Mouse (Mus musculus) urinary bladder, adult 18-20 months (tissue): ENCODE measurements around the gene Kif27.
"Not testable (repeated sequence)": the region's sequence is repeated elsewhere in the genome, so short reads cannot be mapped to it uniquely, and the experiment has no call there.

ENCODE experiments used
- DNase-seq, 2 experiments: peaks; one replicate each; pipeline ENCODE4 v3.0.0; 2022; ENCODE audit warnings: low spot score in 2 of 2, mixed read lengths in 2 of 2

Kif27 gene

DNA sequence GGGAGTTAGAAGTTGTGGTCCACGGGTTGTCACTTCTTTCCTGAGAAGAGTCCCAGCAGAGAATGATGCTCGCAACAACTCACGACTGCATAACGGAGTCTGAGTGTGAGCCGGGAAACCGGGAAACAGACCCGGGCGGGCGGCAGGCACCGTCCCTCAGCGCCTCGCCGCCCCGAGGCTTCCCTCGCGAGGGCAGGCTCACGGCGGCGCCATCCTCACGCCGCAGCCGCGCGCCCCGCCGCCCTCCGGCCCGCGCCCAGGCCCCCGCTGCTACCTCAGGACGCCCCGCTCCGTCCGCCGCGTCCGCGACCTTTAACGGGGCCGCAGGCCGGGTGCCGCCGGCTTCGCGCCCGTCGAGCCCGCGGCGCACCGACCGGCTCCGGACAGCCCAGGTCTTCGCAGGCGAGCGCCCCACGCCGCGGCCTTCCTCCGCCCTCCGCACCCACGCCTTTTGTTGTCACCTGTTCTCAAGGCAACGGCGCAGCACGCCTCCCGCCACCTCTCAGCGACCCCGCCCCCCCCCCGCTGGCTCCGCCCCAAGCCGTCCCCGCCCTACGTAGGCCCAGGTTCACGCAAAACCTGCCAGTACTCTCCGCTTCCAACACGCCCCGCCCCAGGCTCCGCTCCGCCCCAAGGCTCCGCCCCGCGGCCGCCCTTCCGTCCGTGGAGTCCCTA lies at the start of gene Kif27:
Gene Kif27 (minus strand): TSS at position 494 of the 675 bp plus-strand sequence.
- peak; percentile 72 to 78 for DNase-seq

DNA sequence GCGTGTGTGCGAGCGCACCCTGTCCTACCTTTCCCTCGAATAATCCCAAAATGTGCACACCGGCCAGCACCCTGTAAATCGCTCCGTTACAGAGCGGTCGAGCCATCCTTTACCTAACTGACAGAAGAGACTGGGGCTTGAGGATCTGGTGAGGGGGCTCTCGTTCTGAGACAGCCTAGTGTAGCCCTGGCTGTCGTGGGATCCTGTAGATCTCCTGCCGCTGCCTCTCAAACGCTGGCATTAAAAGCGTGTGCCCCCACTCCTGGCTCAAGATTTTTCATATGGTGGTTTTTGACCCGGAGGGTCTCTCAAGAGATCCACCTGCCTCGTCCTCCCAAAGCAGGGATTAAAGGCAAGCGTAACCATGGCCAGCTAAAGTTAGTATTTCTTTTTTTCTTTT lies 44.3 kb upstream of the Kif27 start, which contains the start of gene Hnrnpk:
Gene Hnrnpk (minus strand): TSS at position 101 of the 400 bp plus-strand sequence.
- not testable (repeated sequence) for DNase-seq

DNA sequence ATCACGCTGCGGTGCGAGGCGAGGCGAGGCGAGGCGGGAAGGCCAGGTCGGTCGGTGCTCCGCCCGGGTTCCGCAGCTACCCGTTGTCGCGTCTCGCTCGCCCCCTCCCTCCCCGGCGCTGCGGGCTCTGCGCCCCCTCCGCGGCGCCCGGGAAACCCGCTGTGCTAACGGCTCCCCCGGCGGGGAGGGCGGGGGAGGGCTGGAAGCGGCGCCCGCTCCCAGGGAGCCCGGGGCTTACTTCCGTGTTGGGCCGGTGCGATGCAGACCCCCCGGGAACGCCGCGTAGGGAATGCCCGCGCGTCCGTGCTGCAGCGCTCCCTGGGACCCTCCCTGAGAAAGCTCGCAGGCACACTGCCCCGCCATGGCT lies 43.8 kb upstream of the Kif27 start:
- DNase-seq: no peak

DNA sequence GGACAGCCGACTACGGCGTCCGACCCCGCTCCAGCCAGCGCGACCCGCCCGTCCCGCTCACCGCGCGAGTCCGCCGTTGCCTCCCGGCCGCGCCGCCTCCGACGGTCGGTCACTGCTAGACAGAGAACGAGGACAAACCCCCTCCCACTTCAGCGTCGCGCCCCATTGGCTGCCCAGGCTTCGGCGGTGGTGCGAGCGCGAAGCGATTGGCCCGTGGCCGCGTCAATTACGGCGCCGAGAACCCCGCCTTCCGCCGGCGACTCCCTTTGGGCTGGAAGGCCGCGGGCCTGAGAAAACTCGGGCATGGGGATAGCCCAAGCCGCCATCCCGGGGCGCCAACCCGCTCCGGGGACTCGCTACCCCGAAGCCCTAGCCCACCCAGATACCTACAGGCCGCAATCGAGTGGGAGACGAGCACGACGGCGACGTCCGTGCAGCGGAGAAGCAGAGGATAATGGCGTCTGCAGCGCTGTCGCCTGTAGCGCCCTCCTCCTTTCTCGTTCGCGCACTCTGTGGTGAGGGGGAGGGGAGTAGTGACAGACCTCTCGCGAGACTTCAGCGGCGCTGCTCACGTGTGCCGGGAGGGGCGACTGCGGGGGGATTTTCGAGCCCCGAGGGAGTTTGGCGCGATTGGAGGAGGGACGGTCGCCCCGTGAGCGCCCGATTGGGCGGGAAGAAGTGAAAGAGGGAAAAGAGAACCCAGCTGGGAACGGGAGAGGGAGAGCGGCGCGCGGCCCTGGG lies 43.3 kb upstream of the Kif27 start, which contains the start of gene Rmi1:
Gene Rmi1 (plus strand): TSS at position 246 of the 741 bp plus-strand sequence.
- peak; percentile 95 to 99 for DNase-seq

DNA sequence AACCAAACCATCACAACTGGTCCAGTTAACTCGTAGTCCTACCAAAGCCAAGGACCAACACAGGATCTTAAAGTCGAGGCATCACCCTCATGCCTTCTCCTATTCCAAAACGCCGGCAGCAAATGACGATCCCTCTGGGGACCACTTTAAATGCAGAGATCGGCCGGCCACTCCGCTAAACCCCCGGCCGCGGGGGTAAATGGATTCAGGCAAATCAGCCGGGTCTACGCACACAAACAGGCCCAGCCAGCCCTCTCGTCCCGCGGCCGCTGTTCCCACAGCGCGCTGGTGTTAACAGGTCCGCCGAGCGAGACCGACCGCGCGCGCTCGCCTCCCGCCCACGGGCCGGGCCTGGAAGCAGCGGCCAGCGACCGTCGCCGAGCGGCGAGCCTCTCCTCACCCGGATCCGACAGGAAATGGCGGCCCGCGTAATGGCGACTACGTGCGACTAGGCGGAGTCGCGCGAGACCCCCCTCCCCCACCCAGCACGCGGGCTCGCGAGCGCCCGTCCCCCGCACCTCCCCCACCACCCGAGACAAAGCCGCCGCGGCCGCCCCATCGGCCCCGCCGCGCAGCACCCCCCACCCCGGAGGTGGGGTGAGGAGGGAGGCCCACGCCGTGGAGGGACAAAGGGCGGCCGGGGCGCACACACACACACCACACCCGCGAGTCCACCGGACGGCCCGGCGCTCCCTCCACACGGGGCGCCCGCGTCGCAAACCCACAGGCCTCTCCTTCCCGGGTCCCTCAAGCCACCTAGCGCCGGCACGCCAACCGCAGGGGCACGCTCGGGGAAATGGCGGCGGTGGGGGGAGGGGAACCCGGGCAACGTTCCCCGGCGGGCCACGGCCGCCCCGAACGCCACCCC lies 42.4 kb upstream of the Kif27 start:
- peak in 1 of 2 experiments; percentile 55 for DNase-seq

DNA sequence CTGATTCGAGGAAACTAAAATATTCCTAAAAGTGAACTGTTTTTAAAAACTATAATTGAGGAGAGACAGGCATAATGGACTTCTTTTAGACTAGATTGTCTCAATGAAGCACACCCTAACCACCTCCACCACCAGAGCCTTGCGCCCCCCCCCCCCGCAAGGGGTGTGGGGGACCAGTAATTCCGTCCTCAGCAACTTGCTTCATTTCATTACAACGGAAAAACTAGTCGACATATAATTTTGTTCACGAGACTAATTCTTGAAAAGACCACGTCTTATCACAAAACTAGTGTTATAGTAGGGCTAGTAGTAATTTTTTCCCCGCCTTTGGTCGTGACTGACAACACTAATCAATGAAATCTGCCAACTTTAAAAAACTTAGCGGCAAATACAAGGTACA lies 41.7 kb upstream of the Kif27 start:
- no peak for DNase-seq

DNA sequence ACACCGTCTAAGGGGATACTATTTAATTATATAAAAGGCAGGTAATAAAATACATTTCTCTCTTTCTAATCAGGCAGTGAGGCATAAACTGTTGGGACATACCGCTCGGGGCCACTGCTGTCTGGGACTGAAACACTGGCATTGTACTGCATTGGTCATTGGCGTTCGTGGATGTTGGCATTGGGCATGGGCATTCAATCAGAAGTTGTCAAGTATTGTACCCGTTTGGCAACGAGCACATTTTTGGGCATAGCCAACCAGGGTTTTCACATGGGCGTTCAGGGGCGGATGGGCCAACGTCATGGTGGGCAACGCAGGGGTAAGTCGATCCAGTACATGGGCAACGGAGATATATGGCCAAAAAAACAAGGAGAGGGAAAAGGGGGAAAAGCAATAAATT lies 38.7 kb upstream of the Kif27 start:
- DNase-seq: no peak

DNA sequence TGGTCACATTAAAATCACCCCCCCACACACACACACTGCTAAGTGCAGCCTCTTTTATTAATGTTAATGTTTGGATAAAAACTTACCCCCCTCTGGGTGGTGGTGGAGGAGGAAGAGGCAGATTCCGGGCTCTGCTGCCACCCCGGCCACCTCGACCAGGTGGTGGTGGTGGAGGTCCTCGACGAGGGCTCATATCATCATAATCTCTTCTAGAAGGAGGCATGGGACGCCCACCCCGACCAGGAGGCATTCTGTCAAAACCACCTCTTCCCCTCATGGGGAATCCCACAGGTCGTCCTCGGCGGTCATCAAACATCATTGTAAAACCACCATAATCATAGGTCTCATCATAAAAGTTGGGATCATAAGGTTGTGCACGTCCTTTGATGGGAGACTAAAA lies 35.5 kb upstream of the Kif27 start:
- DNase-seq: not testable (repeated sequence)

DNA sequence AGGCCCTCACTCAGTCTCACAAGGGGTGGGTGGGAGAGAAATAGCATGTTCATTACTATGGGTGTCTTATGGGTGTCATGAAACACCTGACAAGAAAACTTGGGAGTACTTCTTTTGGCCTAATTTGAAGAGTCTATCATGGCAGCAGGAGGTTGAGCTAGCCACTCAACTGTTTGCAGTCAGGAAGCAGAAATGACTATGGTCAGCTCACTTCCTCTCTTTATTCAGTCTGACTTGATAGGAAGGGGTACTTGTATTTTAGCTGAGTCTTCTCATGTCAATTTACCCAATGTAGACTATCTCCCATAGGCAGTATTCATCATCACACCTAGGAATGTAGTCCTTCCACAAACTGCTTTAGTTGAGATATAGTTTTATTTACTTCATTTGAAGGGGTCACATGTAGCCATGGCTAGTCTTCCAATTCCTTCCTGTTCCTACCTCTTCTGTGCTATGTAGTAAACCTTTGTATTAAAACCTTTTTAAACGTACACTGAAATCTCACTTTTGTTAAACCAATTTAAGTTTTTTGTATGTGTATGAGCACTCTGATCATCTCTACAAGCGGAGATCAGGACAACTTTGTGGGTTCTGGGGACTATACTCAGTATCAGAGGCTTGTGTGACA lies 30.5 kb upstream of the Kif27 start:
- DNase-seq: no peak

DNA sequence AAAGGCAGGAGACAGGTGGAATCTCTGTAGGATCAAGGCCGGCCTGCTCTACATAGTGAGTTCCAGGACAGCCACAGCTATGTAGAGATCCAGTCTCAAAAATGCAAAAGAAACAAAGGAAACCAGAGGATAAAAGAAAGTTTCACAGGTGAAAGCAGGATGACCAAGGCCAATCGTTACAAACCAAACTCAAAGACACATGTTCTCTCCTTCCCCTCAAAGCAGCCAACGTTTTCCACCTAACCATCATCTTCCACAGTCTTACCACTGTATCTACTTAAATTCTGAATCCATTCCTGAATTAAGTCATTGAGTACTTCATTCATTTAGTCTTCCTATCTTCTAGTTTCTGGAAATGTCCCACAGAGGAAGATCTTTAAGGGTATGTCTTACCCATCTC lies 29.5 kb upstream of the Kif27 start:
- no peak for DNase-seq

DNA sequence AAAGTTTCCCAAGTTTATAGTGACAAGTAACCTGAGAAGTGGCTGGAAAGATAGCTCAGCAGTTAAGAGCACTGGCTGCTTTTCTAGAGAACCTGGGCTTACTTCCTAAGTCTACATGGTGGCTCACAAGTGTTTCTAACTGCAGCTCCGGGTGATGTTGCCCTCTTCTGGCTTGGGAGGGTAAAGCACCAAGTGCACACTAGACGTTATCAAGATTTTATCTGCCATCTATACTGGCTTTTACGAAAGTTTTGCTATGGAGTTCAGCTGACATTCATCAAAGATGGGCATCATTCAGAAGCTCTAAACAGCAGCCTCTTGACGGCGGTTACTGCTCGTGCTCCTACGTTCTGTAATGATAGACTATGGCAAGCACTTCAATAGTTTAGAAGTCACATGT lies 29.0 kb upstream of the Kif27 start:
- peak; percentile 42 to 45 for DNase-seq

DNA sequence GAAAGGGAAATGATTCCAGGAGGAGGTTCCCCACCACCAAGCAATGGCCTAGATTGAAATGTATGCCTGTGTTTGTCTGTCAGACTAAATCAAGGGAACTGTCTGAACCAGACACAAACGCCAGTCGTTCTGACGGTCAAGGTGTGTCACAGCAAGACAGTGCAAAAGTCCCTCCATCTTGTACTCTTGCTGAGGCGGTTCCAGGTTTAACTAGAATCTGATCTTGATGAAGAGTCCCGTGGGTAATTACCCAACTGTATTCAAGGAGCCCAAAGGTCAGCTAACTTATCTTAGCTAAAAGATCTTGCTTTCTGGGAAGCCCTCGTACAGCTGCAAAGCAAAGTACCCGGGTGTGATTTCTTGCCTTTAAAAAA lies 26.6 kb upstream of the Kif27 start:
- DNase-seq: peak in 1 of 2 experiments; percentile 8

DNA sequence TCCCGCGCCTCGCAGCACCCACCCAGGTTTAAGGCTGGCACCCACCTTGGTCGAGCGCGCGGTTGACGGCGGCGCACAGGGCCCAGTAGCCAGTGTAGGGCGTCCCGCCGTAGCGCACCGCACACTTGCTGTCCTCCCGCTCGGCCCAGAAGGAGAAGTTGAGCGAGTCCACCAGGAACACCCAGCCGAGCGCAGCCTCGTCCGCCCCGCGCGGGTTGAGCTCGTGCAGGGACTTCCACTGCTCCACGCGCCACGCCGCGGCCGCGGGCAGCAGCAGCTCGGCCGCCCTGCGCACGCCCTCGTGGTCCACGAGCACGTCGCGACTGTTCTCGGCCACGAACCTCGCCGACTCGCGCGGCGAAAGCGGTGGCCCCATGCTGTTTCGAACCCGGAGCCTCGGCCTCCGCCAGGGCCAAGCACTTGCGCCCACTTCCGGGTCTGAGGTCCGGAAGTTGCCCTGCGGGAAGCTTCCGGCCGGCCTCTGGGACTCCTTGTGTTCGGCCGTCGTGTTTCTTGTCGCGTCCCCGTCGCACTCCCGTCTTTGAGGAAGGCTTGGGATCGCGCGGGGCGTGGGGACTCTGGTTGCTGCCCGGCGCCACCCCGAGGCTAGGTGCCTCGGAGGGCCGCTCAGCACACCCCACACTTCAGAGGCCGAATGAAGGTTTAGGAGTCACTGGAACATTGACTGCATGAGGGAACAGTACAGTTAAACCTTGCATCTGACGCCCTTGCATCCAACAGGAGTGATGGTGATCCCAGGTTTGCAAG lies 26.0 kb upstream of the Kif27 start, which contains the start of gene 2210016F16Rik:
Gene 2210016F16Rik (minus strand): TSS at position 447 of the 768 bp plus-strand sequence.
- peak; percentile 53 to 76 for DNase-seq

DNA sequence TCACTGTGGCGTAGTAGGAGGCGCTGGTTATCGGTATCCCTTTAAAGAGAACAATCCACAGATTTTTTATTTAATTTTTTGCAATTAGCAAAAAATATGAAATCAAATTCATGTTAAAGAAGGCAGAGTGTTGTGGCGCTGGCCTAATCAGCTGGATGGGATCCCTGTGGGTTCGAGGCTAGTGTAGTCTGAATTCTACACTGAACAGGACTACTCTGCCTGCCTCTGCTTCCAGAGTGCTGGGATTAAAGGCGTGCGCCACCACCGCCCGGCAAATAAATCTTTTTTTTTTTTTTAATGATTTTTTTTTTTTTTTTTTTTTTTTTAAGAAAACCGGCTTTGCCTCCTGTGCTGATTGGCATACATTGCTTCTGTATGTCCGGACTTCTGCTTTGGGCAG lies 25.4 kb upstream of the Kif27 start:
- no peak for DNase-seq

DNA sequence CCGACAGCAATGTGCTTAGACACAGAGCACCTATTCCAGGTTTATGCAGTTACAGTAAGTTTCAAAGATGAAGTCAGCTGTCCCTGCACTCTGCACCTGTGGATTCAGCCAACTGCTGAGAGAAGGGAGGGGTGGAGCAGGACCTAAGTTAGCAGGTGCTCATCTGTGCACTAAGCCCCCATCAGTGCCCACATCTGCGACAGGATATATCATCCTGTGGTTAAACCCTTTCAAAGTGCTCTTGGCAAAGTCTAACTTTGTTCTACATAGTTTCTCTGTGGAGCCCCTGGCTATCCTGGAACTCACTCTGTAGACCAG lies 14.2 kb upstream of the Kif27 start:
- DNase-seq: no peak

DNA sequence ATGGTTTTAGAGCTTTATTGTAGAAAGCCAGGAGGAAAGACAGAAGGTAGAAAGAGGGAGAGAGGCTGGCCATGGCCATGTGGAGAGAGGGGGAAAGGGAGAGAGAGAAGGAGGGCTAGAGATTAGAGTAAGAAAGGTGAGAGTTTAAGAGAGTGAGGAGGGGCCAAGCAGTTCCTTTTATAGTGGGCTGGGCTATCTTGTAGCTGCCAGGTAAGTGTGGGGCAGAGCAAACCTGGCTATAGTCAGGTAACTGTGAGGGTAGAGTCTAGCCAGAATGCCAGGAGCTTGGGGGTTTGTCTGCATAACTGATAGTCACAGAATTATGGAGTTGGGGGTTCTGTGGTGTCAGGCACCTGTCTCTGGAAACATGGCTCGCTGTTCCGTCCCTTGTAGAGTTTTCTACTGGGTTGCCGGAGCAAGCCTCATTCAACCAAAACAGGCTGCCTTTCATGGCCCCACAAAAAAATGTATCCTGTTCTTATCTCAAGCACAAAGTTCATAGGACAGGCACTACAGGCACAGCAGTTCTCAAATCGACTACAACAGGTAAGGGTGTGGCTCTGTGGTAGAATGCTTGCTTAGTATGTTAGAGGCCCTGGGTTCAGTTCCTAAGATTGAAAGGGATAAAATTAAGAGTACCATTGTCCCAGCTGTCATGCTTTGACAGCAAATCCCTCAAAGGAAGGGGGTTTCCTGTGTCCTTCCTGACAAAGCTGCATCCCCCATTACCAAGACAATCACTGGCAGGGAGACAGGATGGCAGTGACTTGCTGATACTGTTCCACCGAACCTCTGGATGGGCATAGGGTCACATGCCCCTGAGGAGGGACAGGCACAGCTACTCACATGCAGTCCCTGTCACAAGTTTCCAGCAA lies 13.6 kb upstream of the Kif27 start:
- DNase-seq: no peak

DNA sequence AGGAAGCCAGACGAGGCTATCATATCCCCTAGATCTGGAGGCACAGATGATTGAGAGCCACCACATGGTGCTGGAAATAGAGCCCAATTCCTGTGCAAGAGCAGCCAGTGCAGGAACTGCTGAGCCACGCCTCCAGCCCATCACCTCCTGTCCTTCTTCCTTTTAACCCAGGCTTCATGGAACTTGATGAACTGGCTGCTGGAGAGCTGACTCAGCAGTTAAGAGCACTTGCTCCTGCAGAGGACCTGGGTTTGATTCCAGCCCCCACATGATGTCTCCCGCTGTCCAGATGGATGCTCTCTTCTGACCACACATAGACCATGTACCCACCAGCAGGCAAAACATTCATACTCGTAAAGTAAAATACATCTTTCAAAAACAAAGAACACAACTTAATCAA lies 9.9 kb upstream of the Kif27 start:
- DNase-seq: no peak

DNA sequence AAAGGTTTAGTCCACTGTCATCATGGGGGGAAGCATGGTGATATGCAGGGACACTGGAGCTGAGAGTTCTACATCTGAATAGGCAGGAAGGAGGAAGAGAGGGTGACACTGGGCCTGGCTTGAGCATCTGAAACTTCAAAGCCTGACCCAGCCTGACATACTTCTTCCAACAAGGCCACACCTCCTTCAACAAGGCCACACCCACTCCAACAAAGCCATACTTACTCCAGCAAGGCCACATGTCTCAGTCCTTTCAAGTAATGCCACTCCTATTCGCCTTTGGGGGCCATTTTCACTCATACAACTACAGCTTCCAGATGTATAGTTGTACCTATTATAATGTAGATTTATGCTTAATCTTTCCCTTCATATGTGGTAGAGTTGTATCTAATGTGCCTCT lies 8.7 kb upstream of the Kif27 start:
- DNase-seq: no peak

DNA sequence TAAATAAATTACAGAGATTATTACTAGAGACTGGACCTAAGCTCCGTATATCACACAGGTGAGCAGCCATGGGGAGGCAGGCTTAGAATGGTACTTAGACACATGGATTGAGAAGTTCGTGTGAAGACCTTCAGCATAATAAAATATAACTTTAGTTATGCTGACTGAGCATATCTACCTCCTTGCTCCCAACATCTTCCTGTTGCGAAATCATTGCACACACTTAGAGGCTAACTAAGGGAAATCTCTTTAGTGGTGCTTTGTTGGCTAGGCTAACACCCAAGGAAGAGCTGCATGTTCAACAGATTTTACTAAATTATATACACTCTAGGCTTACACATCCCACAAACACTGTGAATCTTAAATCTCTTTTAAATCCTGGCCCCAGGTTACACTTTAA lies 7.5 kb upstream of the Kif27 start:
- no peak for DNase-seq

DNA sequence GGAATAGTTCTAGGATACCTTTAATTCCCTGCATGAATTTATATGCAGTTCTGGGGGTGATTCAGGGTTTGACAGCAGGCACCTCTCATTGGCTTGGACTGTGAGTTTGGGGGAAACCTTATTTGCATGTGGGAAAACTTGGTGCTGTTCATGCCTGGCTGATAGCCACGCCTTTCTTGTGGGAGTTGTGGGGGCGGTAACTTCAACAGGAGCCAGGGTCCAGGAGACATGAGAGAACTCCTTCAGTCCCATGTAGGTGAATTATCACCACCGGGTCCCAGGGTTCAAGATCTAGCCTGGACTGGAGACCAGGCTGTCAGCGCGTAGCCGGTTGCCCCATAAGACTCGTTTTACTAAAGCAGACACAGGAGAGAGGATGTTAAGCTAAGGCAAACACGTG lies 6.3 kb upstream of the Kif27 start:
- not testable (repeated sequence) for DNase-seq
